Mouse (Mus musculus) CH12.LX (cell line): ENCODE measurements at regions not wholly inside any gene's neighbourhood (a gene's known extent, or its start where the extent isn't known, plus 50 kb on each side); places are given as distances from the start of the nearest gene placed in this dataset.

Experiments
- CTCF ChIP-seq, 2 experiments: IDR thresholded peaks in 1 of 2; conservative IDR thresholded peaks in 1 of 2; 2 replicates each; pipeline ENCODE4 v1.5.1; 2011 to 2012; ENCODE audit warnings: low read depth in 2 of 2, low read length in 2 of 2, improper control_type of control experiment in 1 of 2, inconsistent platforms in 1 of 2, mild to moderate bottlenecking in 1 of 2, moderate library complexity in 1 of 2
- E2F4 ChIP-seq: IDR thresholded peaks from 2 replicates; pipeline ENCODE4 v1.6.1; 2011; ENCODE audit warnings: low read depth, low read length, improper control_type of control experiment; ENCODE audit not compliant: insufficient replicate concordance
- EP300 ChIP-seq: IDR thresholded peaks from 2 replicates; pipeline ENCODE4 v1.6.1; 2011; ENCODE audit warnings: low read length, improper control_type of control experiment
- GABPA ChIP-seq: IDR thresholded peaks from 2 replicates; pipeline ENCODE4 v1.6.1; 2012; ENCODE audit warnings: low read depth, low read length, improper control_type of control experiment, inconsistent platforms; ENCODE audit not compliant: insufficient replicate concordance
- HCFC1 ChIP-seq: IDR thresholded peaks from 2 replicates; pipeline ENCODE4 v1.6.1; 2012; ENCODE audit warnings: low read depth, mild to moderate bottlenecking, inconsistent platforms, low read length, improper control_type of control experiment
- JUND ChIP-seq: conservative IDR thresholded peaks from 2 replicates; pipeline ENCODE4 v1.6.1; 2011; ENCODE audit warnings: low read depth, low read length, improper control_type of control experiment
- MAFK ChIP-seq: IDR thresholded peaks from 2 replicates; pipeline ENCODE4 v1.6.1; 2011; ENCODE audit warnings: low read length, improper control_type of control experiment; ENCODE audit not compliant: insufficient replicate concordance
- MXI1 ChIP-seq: IDR thresholded peaks from 2 replicates; pipeline ENCODE4 v1.6.1; 2011; ENCODE audit warnings: mild to moderate bottlenecking, low read depth, low read length, improper control_type of control experiment
- POLR2A ChIP-seq: IDR thresholded peaks from 2 replicates; pipeline ENCODE4 v1.6.1; 2011; ENCODE audit warnings: low read depth, mild to moderate bottlenecking, improper control_type of control experiment, low read length
- USF1 ChIP-seq: IDR thresholded peaks from 2 replicates; pipeline ENCODE4 v1.6.1; 2014; ENCODE audit warnings: low read depth, mild to moderate bottlenecking, inconsistent platforms, low read length, improper control_type of control experiment
- ZKSCAN1 ChIP-seq: IDR thresholded peaks from 2 replicates; pipeline ENCODE4 v1.6.1; 2012; ENCODE audit warnings: low read depth, inconsistent platforms, low read length, improper control_type of control experiment, borderline replicate concordance
- ZMIZ1 ChIP-seq: IDR thresholded peaks from 2 replicates; pipeline ENCODE4 v1.6.1; 2012; ENCODE audit warnings: low read depth, mild to moderate bottlenecking, inconsistent platforms, low read length, improper control_type of control experiment
- ZNF384 ChIP-seq: IDR thresholded peaks from 2 replicates; pipeline ENCODE4 v1.6.1; 2012; ENCODE audit warnings: low read depth, low read length, improper control_type of control experiment, inconsistent platforms

DNA sequence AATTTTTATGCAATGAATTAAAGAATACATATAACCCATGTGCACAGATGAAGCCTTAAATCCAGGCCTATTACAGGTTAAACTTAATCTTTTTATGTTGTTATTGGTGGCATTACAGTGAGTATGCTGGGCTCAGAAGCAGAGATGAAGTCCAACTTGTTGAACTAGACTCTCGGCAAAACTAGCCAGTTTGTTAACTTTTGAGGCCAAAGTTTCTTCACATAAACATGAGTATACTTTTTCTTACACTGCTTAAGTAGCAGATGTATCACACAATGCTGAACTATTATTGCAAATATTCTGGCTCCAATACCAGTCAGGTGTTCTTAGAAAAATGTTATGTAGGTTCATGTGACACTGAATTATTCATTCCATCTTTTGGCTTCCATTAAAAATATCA is 592.4 kb upstream of the Cited2 start:
- TF ChIP-seq MAFK (no peak), POLR2A (no peak), EP300 (no peak), HCFC1 (no peak), CTCF (conservative IDR thresholded peaks at IDR 0.05 in 1 of 2, IDR thresholded peaks at IDR 0.05 in 1 of 2; ENCODE audit: low read depth in 2 of 2, low read length in 2 of 2) (no peak), JUND (no peak), ZKSCAN1 (no peak), MXI1 (no peak), E2F4 (no peak), ZMIZ1 (no peak), GABPA (no peak), ZNF384 (no peak), USF1 (no peak)
